Mouse (Mus musculus) spleen, adult 18-20 months (tissue): ENCODE data around the gene Myh8.

Experiments used
- DNase-seq, 2 experiments: peaks; one replicate each; pipeline ENCODE4 v3.0.0; 2022; ENCODE audit warnings: mixed read lengths in 2 of 2

Myh8 gene

GRCm38 (mm10) chr11:67276601-67277174, at the start of gene Myh8:
Gene Myh8, plus strand, starts transcription at chr11:67277124.
- DNase-seq = no peak

DNA sequence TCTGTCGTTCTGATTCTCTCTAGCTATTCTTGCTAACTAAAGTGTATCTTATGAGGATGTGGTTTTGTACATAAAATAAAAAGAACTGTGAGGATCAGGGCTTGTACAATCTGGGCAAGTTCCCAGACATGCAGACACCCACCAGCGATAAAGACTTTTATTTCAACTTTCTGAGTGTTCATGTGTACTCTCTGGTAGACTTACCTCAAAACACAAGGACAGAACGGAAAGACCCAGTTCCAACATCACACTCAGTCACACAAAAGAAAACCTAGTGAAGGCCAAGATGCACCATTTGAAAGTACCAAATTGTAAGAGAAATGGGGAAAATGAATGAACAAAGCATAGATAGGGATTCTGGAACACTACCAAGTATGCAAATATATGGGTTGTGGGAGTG, 48.2 kb upstream of the Myh8 start:
- DNase-seq = no peak

DNA sequence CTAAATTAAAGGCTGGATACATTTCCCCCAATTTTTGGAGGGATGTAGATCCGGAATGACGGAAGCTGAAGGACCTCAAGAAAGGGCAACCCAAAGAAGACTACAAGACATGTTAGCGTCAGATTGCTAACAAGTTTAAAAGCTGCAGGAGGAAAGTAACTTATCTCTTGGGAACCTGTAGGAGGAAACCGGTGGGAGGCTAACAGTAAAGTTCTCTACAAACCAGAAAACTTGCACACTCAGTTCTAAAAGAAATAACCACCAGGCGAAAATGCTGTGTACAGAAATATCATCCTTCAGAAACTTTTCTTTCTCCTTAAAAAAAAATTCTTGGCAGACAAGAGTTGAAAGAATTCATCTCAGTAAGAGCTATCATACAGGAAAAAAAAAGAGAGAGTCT, 47.8 kb upstream of the Myh8 start:
- no peak for DNase-seq

DNA sequence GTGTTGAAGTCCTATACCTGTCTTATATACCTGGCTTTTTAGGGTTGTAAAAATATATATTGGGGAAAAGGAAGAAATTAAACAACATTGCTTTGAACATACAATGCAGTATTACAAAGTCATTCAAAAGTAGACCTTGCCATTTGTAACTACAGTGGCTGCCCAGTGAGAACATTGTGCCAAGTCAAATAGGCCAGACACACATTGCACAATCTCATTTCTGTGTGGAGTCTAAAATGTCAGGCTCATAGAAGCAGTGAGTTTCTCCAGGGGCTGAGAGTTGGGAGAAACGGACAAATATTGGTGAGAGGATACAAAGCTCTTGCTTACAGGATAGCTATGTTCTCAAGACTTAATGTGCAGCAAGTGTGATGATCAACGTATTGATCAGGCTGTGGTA, 47.0 kb upstream of the Myh8 start:
- no peak for DNase-seq

- peak in 1 of 2 experiments; percentile 33 for DNase-seq
Observed at GRCm38 (mm10) chr11:67235639-67236358, 41.1 kb upstream of the Myh8 start.

- DNase-seq = no peak
Observed at GRCm38 (mm10) chr11:67236799-67237198, 40.1 kb upstream of the Myh8 start.

- no peak for DNase-seq
Observed at GRCm38 (mm10) chr11:67237481-67238079, 39.3 kb upstream of the Myh8 start, which contains the start of gene Myh4. Gene Myh4, plus strand, starts transcription at chr11:67238029.

DNA sequence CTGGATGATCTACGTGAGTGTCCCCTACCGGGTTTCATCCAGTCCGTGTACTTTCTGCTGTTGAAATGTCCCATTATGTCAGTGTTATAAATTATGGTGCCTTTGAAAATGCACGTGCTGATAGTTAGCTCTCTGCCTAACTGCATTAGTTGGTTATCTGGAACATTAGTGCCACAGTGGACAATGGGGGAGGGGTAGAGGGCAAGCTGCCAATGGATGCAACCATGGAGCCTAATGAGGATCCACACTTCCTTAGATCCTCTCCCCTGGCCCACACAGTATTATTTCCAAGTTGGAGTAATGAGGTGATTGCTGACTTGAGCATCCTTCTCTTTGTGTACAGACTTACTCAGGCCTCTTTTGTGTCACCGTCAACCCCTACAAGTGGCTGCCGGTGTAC, 35.9 kb upstream of the Myh8 start:
- no peak for DNase-seq

- no peak for DNase-seq
Observed at GRCm38 (mm10) chr11:67253691-67254090, 23.2 kb upstream of the Myh8 start.

GRCm38 (mm10) chr11:67257048-67257447, 19.9 kb upstream of the Myh8 start:
- no peak for DNase-seq

- DNase-seq = no peak
Observed at GRCm38 (mm10) chr11:67260956-67261355, 16.0 kb upstream of the Myh8 start.

- DNase-seq = no peak
Observed at GRCm38 (mm10) chr11:67293440-67293839, 16.5 kb downstream of the Myh8 start.

GRCm38 (mm10) chr11:67313733-67314452, 37.0 kb downstream of the Myh8 start:
- no peak for DNase-seq

DNA sequence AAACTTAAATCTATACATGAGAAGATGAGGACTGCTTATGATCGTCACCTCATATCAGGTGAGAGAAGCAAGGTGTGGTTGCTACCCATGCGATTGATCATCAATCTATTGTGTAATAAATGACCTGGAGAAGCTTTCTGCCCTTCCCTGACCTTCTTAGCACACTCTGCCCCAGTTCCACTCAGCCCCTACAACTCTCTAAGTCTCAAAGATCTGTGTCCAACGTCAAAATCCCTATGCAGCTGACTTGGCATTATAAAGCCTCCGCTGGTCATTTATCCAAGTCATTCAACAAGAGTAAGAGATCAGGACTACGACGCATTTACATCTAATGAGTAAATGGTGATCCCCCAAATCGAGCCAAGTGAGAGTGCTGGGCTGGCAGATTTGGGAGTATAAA, 44.4 kb downstream of the Myh8 start, which contains the start of gene Myh13:
Myh13 (plus strand) TSS at position 301 of the 400 bp plus-strand sequence.
- no peak for DNase-seq

- DNase-seq = no peak
Observed at GRCm38 (mm10) chr11:67326536-67326935, 49.6 kb downstream of the Myh8 start.

DNA sequence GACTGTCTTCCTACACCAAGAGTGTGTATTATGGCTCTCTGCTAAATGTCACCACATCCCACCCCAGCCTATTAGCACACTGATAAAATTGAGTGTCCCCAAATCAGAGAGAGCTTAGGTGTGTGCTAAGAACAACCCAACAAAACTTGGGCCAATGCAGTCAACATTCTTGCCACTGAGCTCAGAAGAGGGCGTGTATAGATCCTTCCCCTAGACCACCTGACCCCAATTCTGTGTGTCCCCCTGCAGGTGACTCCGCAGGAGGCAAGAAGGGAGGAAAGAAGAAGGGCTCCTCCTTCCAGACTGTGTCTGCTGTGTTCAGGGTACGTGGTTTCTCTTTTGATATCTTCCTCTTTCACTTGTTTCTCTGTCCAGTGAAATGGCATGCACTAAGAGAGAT, 67.6 kb downstream of the Myh8 start:
- DNase-seq = no peak

DNA sequence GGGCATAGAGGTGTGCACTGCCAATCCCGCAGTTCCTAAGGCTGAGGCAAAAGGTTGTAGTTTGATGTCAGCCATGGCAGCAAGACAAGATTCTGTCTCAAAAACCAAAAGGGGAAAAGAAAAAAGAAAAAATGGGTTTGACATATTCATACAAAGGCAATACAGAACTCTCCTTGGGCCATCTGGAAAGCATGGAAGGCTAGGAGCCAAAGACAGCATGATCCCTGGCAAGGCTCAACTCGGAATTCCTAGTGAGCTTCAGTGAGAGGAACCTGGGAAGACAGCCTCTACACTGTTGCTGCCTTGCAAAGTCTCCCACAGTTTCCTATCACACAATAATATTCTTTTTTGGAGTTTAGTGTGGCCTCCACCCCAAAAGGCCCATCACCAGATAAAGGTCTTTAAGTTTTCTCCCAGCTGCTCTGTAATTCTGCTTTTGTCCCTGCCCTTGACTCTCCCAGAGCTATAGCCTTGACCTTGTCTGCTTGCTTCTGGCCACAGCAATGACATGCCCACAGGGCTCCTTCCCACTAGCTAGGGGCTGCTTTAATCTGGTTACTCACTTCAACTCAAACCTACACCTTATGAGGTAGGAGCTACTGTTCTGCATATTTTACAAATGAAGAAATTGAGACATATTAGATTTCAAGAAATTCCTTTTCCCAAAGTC, 68.4 kb downstream of the Myh8 start:
- DNase-seq = no peak

GRCm38 (mm10) chr11:67345856-67346236, 68.9 kb downstream of the Myh8 start:
- DNase-seq = no peak

- DNase-seq = peak in 1 of 2 experiments; percentile 56
Observed at GRCm38 (mm10) chr11:67350153-67350768, 73.3 kb downstream of the Myh8 start.

GRCm38 (mm10) chr11:67353011-67353410, 76.1 kb downstream of the Myh8 start:
- DNase-seq = no peak

- no peak for DNase-seq
Observed at GRCm38 (mm10) chr11:67358031-67358430, 81.1 kb downstream of the Myh8 start.
